Mouse (Mus musculus) G1E-ER4 (cell line): ENCODE data around the gene AI481877. TPM values are rescaled to one million over a fixed set of nuclear protein-coding genes. Genes with fewer than 3 reads are reported as not detected.

Experiments
- GATA1 ChIP-seq: IDR thresholded peaks from one replicate; pipeline ENCODE4 v1.8.0; 2012; ENCODE audit warnings: low read length, inconsistent platforms
- polyA plus RNA-seq: library from polyadenylated mRNA; stranded (reverse); fragments of >175 nt; gene quantifications from 2 replicates; pipeline ENCODE4 v1.2.3, GENCODE M21; 2012

AI481877 gene
- polyA plus RNA-seq, 1 experiment = not detected

DNA sequence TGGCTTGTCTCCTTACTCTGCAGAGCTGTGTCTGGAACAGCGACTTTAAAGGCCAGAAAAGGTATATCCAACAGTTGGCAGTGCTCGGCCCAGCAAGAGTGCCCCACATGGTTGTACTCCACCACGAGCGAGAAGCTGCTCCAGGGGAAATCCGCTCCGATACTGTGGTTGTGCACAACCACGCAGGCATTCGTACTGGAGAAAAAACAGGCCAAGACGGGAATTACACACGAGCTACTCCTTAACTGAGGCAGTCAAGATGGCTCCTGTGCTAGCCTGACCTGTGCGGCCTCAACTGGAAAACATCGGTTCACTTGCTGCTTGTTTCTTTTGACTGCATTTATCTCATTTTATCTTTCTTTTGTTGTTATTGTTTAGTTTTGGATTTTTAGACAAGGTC lies 76.3 kb downstream of the AI481877 start:
- TF ChIP-seq GATA1 = no peak

DNA sequence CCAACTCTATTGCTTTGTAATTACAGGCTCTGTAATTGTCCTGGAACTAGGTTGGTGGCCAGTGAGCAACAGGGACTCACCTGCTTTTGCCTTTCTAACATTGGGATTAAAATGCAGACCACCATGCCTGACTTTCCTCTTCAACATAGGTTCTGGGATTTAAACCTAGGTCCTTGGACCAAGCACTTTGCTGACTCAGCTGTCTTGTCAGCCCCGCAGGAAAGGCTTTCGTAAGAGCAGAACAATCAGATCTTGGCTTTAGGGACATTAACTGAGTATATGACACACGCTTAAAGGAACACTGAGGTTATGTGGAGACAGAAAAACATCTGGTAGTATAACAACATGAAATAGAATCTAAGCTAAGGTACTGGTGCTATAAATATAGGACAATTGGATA lies 80.9 kb downstream of the AI481877 start:
- no peak for TF ChIP-seq GATA1

DNA sequence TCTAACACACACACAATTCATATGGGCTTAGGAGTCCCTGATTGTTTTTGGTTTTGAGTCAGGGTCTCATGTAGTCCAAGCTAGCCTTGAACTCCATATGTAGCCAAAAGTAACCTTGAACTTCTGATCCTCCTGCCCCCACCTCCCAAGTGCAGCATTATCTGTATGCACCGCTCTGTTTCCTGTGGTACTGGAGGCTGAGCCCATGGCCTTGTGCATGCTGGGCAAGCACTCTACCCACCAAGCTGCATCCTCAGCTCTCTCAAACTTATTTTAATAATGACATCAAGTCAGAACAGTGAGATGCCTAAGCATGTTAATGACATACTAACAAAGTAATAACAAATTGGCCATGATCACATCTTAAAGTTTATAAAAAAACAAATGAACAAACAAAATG lies 87.7 kb downstream of the AI481877 start:
- no peak for TF ChIP-seq GATA1

DNA sequence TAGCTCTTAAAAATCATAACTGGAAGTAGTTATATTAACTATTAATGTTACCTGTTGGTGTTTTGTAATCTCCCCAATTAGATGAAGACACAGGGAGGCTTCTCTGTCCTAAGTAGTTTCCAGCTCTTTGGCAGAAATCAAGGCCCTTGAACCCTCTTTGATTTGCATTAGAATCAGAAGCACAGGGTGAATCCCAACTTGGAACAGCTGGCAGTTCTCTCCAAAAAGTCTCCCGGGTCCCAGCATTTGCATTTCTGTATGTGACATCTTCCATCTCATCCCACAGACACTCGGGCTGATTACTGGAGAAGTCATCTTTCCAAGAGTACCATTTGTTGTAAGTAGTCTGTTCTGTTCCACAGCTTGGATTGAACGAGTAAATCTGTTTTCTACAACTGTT lies 91.6 kb downstream of the AI481877 start:
- no peak for TF ChIP-seq GATA1

DNA sequence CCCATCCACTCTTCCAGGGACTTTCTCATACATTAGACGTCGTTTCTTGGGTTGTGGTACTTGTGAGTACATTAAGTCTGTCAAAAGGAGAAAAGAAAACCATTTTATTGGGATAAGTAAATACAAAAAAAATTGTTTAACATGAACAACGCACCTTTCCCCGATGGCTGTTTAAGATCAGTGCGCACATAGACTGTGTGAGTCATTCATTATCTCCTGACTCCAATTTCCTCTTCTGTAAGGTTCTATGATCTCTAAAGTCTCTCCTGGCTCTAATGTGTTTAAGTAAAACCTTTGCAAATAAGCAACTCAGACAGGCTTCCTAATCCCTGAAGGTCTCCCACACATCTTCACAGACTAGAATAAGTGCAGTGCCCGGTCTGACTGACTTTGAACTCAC lies 94.9 kb downstream of the AI481877 start:
- TF ChIP-seq GATA1 = no peak

DNA sequence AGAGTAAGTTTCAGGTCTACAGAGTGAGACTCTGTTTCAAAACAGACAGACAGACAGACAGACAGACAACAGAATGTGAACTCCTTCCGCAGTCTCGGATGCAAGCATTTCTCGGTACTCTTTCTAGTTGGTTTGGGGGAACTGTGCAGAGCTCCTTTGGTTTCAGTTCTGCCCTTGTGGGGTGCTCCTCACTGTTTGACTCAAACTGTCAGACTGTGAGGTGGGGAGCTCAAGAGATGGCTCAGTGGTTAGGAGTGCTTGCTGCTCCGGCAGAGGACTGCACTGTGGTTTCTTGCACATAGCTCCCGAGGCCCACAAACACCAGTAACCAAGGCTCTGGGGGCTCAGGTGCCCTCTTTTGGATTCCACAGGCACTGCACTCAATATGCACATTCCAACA lies 95.7 kb downstream of the AI481877 start:
- no peak for TF ChIP-seq GATA1

DNA sequence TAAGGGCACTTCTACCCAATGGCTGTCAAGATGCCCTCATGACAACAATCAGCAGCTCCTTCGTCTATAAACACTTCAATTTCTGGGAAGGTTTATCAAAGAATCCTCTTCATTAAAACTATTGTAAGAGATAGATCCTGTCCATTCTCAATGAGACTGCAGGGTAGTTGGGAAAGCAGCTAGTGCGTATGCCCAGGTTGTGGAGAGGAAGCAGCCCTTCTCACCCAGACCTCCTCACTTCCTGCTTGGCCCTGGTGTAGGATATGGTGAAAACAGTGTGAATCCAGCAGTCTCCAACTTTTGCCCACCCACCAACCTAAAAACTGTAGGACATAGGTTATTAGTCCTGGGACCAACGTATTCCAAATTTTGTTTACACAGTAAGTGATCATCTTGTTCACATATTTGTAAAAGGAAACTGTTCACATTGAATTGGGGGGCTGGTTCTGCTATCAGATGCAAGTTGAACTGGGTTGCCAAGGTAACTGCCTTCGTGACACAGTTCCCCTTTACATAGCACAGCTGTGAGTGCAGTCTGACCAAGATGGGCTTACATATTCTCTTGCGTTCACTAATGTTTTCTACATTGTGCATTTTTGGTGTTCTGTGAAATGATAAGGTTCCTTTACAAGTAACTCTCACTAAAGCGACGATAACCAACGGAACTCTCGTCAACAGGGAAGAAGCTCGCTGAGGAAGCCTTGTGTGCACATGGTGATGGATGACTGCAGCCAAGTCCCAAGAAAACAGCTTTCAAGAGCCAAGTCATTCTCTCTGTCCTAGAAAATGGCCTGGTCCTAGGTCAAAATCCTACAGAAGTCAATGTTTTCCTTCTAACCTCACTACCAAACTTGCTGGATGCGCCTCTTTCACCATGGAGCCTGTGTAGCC lies 98.1 kb downstream of the AI481877 start:
- no peak for TF ChIP-seq GATA1

DNA sequence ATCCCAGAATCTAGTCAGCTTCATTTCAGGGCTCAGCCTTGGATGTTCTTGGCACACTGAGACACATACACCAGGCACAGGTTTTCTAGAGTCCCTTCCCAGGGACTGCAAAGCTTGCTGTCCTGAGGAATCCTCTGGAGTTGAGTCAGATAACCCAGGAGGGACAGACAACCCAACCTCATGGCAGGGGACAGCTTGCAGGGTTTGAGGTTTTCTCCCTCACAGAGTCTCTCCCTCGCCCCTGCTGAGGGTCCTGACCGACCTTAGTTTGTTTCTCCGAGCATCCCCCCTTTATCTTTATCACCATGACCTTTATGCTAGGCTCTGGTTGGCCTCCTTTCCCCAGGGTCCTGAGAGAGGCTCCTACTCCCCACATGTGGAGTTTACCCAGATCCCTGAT lies 101.3 kb downstream of the AI481877 start:
- TF ChIP-seq GATA1 = no peak

DNA sequence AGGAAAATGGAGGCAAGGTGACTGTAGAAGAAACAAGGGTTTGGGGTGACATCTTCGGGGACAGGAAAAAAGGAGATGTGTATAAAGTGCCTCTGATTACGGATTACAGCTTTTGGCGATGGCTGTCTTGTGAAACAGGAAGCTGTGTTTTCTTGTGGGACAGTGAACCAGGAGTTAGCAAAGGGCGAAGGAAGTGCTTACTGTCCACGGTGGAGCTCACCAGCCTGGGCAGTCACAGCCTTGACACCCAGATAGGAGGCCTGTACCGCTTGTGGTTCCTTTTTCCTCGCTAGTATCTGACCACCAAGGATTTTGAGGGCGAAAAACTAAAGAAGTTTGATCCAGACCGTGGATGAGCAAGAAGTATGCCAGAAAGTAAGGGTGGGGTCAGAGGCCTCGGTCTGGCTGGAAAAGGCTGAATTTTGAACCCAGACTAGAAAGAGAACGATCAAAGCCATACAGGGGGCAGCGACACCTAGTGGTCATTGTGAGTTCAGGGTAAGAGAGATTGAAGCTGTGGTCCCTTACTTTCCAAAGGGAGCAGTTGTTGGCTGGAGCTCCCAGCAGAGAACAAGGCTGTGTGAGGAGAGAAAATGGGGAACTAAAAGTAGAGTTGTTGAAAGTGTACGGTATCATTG lies 102.2 kb downstream of the AI481877 start:
- TF ChIP-seq GATA1 = no peak

DNA sequence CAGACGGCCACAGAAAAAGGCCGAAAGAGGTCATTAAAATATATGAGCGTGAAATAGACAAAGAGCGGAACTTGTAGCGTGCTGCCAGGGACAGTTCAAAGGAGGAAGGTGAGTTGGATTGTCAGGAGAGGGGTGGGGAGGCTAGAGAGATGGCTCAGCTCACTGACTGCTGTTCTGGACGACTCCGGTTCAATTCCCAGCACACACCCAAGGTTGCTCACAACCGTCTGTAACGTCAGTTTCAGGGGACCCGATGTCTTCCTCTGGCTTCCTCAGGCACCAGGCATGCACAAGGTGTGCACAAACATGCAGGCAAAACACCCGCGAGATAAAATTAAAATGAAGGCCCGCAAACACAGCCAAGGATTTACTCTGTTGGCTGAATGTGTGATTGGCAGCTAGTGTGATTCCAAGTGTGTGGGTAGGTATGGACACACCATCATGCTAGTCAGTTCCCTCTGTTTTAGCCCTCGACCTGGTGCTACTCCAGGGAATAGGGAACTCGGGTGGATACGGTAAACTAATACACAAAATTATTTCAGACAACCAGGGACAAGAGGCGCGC lies 102.9 kb downstream of the AI481877 start:
- TF ChIP-seq GATA1 = no peak

DNA sequence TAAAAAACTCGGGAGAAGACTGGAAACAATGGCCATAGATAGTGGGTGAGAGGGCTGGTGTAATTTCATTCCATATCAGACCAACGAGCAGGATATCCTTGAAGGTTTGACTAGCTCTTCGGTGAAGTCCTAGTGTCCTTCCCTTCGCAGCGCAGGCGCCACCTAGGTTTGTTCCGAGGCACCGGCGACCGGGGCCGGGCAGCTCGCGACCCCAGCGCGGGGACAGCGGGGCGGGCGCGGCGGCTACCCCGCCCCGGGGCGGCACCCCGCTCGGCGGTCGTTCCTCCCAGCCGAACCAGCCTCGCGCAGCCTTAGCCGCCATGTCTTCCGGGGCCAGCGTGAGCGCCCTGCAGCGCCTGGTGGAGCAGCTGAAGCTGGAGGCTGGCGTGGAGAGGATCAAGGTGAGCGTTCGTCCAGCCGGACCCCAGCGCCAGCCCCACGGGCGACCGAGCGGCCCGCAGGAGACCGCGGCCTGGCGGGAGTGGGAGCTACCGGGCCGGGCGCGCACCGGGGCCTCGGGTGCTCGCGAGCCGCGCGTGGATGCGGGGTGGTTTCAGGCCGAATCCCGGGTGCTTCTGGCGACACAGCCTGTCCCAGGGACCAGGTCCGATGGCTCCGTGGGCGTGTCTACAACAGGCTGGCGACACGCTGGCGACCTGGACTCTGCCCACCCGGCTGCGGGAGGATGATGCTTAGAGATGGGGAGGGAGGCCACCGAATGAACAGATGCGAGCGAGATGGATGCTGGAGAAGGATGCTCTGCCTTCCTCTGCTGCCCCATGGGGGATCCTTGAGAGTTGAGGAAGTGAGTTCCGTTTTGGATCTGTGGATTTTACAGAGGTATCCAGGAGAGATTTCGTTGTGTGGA lies 103.6 kb downstream of the AI481877 start, which contains the start of gene Gng10:
Gene Gng10 (plus strand): TSS at position 171 of the 868 bp plus-strand sequence.
- TF ChIP-seq GATA1 = no peak

DNA sequence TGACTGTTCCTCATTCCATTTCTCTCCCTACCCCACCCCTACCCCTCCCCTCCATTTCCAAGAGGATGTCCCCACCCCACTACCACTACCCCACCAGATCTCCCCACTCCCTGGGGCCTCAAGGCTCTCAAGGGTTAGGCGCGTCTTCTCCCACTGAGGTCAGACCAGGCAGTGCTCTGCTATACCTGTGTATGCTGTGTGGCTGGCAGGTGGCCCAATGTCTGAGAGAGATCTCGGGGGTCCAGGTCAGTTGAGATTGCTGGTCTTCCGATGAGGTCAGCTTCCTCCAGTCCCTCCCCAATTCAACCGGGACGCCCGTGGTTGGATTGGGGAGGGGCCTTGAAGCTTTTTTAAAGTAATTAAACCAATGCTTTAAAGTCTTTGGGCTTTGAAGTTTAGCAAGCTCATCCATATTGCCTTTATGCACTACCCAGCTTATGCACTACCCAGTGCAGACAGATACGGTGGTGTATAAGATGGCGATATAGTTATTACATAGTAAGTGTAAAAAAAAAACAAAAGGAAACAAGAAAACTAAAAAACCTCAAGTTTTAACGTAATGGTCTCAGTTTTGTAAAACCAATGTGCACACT lies 104.4 kb downstream of the AI481877 start:
- no peak for TF ChIP-seq GATA1

DNA sequence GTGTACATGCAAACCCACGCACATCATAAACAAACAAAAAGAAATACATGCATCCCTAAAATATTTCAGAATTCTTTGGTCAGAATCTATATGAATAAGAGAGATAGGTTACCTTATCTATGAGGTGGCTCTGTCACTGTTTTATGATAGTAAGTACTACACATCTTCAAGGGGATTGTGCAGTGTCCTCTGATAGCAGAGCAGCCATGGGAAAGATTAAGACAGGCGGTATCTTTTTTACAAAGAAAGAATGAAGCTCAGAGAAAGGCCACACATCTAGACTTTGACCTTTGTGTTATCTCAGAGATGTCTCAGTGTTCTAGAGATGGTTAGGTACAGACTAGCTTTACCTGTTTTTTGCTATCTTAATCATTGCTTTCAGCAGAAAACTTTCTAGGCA lies 121.9 kb downstream of the AI481877 start:
- no peak for TF ChIP-seq GATA1

DNA sequence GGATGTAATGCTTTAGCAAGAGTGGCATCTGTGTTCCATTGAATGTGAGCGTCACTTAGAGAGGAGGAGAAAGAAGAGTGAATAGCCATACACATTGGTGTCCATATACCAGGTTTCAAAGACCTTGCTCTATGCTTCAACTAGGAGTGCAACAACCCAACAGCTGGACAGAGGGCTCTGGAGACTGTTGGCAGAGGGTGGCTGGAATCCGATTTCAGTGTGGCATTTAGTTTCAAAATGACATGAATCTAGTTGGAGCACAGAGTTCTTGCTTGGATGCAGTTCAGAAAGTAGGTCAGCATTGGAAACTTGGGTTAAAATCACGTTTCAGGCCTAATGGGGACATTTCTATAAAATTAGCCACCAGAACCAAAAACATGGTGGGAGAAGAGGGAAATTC lies 123.6 kb downstream of the AI481877 start:
- no peak for TF ChIP-seq GATA1

DNA sequence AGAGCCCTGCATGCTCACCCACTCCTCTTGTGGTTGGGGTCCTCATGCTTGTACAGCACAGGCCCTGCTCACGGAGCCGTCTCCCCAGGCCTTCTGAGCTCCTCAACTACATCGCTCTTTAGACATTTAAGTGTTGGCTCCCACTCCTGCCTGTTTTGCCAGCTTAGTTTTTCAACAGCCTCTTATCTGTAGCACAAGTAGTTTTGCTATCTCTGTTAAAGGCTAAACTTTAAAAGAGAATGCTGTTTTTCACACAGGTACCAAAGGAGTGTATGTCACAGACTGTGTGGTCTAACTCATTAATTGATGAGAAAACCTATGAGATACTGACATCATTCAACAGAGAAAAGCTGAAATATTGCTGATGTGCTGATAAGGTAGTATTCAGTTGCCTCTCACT lies 127.3 kb downstream of the AI481877 start:
- TF ChIP-seq GATA1 = no peak
